Mouse (Mus musculus) frontal cortex, postnatal 25 days (tissue): ENCODE data around the gene Kif26b.

ENCODE experiments used
- DNase-seq, 2 experiments: peaks; one replicate each; pipeline ENCODE4 v3.0.0; 2022; ENCODE audit warnings: low spot score in 2 of 2

Gene Kif26b

DNA sequence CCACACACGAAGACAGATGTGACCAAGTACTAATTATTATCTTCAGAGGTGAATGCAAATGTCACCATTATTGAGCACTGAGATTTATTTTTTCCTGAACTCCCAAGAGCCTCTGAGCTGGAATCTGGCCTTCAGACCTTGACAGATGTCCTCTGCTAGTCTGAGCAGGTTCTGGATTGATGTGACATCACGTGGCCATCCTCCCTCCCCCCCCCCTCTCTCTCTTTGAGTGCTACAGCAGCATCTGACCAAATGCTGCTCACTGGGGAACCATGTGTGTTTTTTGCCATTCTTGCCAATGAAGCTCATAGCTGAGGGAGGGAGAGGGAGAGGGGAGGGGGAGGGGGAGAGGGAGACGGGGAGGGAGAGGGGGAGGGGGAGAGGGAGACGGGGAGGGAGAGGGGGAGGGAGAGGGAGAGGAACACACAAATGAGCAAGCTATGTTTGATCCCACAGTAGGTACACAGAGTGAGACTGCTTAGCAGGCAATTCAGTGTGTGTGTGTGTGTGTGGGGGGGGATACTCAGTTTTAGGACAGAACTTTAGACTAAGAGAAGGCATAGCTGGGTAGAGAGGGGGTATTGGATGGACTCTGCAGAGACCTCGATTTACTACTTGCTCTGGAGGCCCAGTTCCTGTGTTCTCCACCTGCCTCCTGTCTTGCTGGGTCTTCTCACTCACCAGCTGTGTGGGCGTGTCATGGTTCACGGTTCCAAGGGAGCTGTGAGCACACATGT is 241.9 kb downstream of the Kif26b start:
- DNase-seq, result no peak

DNA sequence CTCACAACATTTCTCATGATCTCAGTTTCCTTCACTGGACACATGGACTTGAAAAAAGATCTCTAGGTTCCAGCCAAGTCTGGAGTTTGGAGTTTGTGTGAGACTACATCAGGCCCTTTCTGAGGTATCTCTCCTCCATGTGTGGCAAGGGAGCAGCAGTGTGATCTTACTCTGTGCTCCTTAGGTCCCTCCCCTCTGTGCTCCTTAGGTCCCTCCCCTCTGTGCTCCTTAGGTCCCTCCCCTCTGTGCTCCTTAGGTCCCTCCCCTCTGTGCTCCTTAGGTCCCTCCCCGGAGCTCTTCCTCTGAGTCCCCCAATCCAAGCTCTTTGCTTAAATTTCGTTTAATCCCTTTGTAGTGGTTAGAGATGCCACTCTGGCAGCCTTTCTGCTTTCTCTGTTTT is 250.8 kb downstream of the Kif26b start:
- DNase-seq, result no peak

GRCm38 (mm10) chr1:178784043-178784442 is 255.1 kb downstream of the Kif26b start:
- no peak for DNase-seq

GRCm38 (mm10) chr1:178791266-178791665 is 262.3 kb downstream of the Kif26b start:
- DNase-seq, result no peak

- no peak for DNase-seq
Measured at GRCm38 (mm10) chr1:178792726-178793125, 263.8 kb downstream of the Kif26b start.

DNA sequence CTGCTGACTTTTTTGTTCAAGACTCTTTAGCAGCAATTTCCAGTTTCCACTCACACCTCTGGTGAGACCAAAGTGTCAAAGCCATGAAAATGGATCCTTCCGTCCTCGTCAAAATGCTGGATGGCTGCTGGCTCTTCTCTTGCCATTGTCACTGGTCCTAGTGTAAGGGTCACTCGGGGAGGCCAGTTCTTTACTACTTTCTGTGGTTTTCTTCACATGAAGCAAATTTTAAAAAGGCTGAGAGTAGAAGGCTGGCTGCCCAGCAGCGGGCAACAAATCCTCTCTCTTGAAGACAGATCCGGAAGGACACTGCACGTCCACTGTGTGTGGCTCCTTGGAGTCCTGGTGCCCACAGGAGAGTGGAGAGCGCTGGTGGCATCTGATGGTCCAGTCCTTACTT is 265.9 kb downstream of the Kif26b start:
- no peak for DNase-seq

DNA sequence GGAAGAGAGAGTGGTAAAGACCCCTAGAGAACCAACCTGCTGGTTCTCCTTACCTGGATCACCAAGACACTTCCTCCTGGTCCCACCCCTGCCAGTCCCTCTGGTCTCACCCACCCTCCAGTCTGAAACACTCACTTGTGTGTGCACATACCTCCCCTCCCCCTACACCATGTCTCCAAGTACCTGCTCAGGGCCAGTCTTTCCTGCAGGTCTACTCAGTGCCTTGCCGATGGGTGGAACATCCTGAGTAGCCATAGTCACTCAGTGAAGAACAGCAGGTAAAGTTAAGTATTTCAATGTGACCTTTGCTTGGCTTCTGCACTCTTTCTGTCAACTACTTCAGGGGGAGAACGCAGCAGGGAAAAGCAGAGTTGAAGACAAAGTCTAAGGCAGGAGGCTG is 268.5 kb downstream of the Kif26b start:
- no peak for DNase-seq

DNA sequence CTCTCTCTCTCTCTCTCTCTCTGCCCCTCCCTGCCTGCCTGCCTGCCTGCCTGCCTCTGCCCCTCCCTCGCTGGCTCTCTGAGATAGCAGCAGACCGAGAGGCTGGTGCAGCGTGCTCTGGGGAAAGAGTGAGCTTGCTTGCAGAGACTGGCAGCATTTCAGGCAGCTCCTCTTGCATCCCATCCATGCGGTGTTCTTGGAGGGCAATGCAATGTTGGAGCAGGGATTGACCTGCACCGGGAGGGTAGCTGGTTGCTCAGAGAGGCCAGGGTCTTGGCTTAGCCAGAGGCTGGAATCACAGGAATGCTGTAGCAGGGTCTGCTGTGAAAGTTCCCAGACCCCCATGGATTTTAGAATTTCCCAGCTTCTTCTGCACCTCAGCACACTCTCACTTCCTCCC is 269.4 kb downstream of the Kif26b start:
- peak in 1 of 2 experiments; percentile 21 for DNase-seq

DNA sequence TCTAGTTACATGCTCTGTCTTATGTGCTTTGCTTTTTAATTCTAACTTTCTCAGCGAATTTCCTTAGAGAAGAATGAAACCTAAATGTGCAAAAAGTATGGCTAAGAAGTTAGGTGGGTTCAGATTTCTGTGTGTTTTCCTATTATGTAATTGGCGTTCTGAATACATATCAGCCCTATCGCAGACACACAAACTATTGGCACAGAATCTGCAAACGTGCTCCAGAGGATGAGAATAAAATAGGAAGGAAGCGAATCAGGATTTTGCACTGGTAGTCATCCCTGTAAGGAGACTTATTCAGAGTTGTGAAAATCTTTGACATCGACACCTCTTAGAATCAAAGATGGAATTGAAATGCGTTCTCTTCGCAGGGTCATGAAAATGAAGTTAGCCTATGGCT is 270.0 kb downstream of the Kif26b start:
- no peak for DNase-seq

GRCm38 (mm10) chr1:178799836-178800552 is 271.1 kb downstream of the Kif26b start:
- no peak for DNase-seq

DNA sequence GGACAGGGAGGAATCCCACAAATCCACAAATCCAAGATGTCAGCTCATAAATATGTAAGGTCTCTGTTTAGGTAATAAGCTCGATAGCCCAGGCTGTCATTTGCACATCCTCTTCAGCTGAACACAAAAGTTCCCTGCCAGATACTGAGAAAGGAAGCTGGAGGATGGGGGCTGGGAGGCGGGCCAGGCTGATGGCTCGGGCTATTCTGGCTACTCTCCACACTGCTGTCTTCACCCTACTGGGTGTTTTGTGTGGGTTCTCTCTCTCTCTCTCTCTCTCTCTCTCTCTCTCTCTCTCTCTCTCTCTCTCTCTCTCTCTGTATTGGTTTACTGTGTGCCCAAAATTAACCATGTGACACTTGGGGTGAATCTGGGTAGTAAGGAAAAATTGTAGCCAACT is 274.2 kb downstream of the Kif26b start:
- no peak for DNase-seq

GRCm38 (mm10) chr1:178817476-178817875 is 288.6 kb downstream of the Kif26b start:
- DNase-seq, result no peak

DNA sequence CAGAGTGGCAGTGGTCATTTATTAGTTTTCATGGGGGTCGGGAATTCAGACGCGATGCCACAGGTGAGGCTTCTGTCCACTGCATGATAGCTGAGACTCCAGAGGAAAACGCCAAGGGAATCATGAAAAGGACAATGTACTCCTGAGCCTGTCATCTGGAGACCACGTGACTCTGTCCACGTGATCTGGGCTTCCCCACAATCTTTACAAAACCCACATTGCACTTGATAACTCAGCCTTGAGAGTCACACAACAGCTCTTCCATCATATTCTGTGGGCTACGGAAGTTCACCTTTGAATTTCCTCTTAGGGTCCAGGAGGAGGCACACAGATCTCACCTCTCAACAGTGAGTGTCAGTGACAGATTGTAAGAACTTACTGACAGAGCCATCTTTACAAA is 290.1 kb downstream of the Kif26b start:
- DNase-seq, result no peak

GRCm38 (mm10) chr1:178820079-178820478 is 291.2 kb downstream of the Kif26b start:
- DNase-seq, result no peak

GRCm38 (mm10) chr1:178820556-178821435 is 291.9 kb downstream of the Kif26b start:
- no peak for DNase-seq

- DNase-seq, result no peak
Measured at GRCm38 (mm10) chr1:178824871-178825270, 295.9 kb downstream of the Kif26b start.

- DNase-seq, result no peak
Measured at GRCm38 (mm10) chr1:178827223-178827622, 298.3 kb downstream of the Kif26b start.

DNA sequence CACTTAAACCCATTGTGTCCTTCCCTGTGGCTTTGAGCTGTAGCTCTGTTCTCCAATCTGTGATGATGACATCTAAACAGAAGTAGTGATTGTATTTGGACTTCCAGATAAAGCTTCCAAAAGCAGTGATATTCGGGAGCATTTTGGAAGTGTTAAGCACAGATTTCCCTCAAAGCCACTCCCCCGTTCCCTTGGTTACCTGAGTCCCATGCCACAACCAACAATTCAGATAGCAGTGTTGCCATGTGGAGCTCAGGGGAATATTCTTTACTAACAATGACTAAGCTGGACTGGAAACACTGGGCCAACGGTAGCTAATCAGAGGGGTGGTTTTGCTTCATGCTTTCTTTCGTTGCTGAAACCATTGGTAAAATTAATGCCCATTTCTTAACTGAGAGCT is 300.5 kb downstream of the Kif26b start:
- no peak for DNase-seq

DNA sequence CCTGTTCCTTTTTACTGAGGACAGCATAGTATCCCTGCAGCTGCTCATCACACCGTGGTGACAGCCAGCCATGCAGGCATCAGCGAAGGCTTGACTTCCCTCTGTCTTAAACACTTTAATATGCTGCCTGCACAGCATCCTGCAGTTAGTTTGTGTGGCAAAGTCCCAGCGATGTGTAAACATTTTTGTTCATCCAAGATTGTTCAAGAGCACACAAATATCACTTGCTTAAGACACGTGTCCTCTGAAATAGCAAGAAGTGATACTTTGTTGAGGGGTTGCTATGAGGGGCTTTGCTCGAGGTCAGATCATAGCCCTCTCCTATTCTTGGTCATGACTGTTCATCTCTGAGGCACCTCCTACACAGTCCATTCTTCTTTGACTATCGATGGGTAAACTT is 303.6 kb downstream of the Kif26b start:
- DNase-seq, result no peak

GRCm38 (mm10) chr1:178835805-178836204 is 306.9 kb downstream of the Kif26b start:
- DNase-seq, result no peak

DNA sequence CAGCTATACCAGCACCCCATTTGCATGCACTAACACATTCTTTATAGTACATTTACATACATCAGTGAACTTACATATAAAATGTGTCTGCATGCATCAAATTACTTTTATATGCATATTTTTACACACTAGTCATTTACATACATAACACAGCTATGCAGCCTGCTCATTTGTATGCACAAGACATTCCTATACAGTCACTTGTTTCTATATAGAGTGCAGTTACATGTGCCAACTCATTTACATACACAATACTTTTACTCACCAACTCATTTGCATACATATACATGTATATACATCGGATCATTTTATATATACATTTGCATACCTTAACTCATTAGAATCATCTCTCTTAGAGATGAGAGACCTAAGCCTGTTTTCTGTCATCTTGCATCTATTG is 308.1 kb downstream of the Kif26b start:
- no peak for DNase-seq

DNA sequence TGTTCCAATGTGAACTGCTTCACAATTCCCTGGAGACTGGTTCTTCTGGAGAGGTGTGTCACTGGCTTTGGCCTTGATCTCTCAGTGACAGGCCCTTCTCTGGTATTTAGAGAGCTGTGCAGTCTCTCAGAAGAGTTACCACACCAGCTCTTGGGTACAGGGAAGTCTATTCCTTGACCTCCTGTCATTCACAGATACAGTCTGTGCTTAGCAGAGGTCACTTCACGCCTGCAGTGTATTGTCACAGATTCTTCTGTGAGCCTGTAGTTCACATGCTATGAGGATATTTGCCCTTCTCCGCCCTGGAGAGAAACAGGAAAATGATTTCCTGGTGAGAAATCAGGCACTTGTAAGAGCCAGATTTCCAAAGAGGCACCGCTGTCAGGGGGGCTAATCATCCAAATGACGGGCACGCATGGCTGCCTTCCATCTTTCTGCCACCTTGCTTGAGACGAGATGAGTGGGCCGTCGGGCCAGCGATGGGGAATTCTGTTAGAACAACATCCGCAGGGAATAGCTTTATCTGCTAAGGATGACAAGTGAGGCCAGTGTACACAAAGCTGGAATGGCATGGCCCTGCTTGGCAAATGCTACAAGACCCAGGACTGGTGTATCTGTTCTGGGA is 309.9 kb downstream of the Kif26b start:
- no peak for DNase-seq
